Mouse (Mus musculus) lung, adult 2 months (tissue): ENCODE measurements at regions not wholly inside any gene's neighbourhood (a gene's known extent, or its start where the extent isn't known, plus 50 kb on each side); places are given as distances from the start of the nearest gene placed in this dataset.

Source experiments
- CTCF ChIP-seq: fragments of 200-500 bp; IDR thresholded peaks from 2 replicates; pipeline ENCODE4 v1.5.1; 2011; ENCODE audit warnings: mild to moderate bottlenecking, low read length, control low read depth; ENCODE audit not compliant: insufficient read depth
- POLR2A ChIP-seq: fragments of 200-500 bp; IDR thresholded peaks from 2 replicates; pipeline ENCODE4 v1.6.1; 2011; ENCODE audit warnings: low read depth, mild to moderate bottlenecking, control low read depth, low read length, borderline replicate concordance; ENCODE audit errors: extremely low read depth

- TF ChIP-seq CTCF (no peak), POLR2A (no peak)
Measured at GRCm38 (mm10) chr16:30697209-30697608, 97.7 kb downstream of the Fam43a start.
